Mouse (Mus musculus): ENCODE results near the gene Gria2.
A peak's percentile ranks its signal among the peaks of the same experiment; 100 is the strongest.

Gene Gria2

DNA sequence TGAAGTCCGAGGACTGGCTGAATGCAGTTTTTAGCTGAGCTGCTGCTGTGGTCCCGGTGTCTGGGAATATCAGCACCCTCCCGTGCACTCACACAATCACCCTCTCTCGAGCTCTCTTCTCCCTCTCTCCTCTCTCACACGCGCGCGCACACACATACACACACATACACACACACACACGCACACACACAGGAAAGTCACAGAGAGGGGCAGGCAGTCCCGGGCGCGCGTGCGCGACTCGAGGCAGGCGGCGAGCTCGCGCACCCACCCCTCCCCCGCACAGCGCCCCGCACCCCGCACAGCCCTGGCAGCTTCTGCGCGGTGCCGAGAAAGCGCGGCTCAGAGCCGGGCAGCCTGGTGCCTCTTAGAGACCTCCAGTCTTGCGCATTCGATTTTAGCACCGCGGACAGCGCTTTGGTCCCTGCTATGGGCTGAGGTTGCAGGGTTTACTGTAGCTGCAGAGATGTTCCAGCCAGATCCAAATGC is at the start of gene Gria2:
Gria2 (minus strand) TSS at position 240 of the 486 bp plus-strand sequence.
- peak; percentile 88 for DNase-seq (ENCODE audit: low read depth, low spot score)

GRCm38 (mm10) chr3:80850947-80851346 is 48.3 kb upstream of the Gria2 start:
- no peak for DNase-seq (ENCODE audit: low read depth, low spot score)

DNA sequence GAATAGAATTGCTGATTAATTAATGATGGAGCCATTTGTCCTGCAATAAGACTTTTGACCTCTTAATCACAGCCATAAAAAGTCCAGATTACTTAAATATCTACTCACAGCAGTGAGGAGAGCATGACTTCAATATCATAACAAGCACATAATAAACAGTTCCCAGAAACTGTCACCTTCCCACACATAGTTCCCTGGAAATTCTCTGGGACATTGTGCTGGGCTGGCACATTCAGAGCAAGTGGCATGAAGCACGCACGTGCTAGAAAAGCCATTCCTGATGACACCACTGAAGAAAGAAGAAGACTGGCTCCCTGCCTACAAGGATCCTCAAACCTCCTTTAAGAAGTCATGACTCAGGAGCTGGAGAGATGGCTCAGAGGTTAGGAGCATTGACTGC is 43.0 kb upstream of the Gria2 start:
- no peak for DNase-seq (ENCODE audit: low read depth, low spot score)

- no peak for DNase-seq (ENCODE audit: low read depth, low spot score)
Measured at GRCm38 (mm10) chr3:80839845-80840244, 37.2 kb upstream of the Gria2 start.

GRCm38 (mm10) chr3:80837583-80837982 is 34.9 kb upstream of the Gria2 start:
- no peak for DNase-seq (ENCODE audit: low read depth, low spot score)

DNA sequence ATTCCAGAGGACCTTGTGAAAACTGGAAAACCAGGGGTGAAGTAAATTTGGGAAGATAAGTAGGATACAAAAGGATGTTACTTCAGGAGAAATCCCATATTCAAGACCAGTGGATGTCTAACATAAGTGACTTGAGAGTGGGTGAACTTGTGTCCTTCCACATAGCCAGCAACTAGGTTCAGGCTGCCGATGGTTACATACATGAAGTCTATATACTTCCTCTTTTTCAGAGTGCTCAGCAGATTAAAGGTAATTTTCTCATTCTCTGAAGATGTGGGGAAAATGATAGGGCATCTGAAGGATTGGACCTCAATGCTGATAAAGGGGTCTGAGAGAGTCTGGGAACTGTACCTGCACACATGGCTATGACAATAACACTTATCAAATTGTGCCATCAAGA is 21.3 kb upstream of the Gria2 start:
- no peak for DNase-seq (ENCODE audit: low read depth, low spot score)

GRCm38 (mm10) chr3:80818619-80819018 is 16.0 kb upstream of the Gria2 start:
- DNase-seq (ENCODE audit: low read depth, low spot score), result no peak

DNA sequence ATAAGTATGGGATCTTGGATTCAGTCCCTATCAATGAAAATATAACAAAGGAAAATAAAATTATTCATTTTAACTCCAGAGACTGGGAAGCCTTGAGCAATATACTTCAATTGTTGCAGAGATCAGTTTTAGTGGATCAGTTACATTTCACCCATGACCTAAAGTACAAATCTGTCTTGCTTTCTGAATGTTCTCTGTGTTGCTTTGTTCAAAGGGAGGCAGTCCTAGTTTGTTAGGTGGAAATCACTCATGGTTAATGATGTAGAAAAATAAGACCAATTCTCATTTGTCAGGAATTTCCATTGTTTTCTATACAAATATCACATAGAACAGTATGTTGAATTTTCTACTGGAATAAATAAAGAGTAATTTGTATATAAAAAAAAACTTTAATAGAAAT is 11.1 kb upstream of the Gria2 start:
- DNase-seq (ENCODE audit: low read depth, low spot score), result no peak

DNA sequence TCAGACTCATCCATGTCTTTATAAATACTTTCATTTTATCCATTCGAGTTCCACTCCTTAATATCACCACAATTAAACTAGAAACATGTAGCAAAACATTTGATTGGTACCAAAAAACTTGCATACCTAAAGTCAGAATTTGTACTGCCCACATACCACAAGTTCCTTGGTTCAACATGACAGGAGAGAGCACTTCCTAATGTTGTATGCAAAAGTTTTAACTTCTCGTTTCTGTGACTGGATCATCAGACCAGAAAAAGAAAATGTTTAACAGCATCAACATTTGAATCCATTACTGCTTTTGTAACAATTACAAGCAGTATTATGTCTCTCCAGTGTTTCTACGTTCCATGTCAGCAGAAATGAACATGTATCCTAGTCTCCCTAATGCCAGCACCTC is 9.6 kb upstream of the Gria2 start:
- no peak for DNase-seq (ENCODE audit: low read depth, low spot score)

GRCm38 (mm10) chr3:80805327-80805726 is 2.7 kb upstream of the Gria2 start:
- no peak for DNase-seq (ENCODE audit: low read depth, low spot score)

DNA sequence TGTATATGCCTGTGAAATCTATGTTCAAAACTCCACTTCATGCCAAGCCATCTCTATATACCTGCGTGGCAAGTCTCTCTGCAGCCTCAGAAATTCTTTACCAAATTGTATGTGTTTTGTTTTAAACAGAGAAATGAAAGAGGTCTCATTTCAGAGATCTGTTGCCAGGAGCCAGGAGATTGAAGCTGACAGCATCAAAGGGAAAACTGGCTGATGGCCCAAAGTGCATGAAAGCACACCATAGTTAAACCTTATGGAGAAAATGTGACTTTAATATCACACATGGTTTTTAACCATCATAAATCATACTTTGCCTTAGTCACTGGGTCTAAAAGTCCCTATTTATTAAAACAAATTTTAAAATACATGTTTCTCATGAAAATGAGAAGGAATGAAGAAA is 1.2 kb upstream of the Gria2 start:
- DNase-seq (ENCODE audit: low read depth, low spot score), result no peak

GRCm38 (mm10) chr3:80803211-80803610 is 576 bp upstream of the Gria2 start:
- DNase-seq (ENCODE audit: low read depth, low spot score), result no peak

DNA sequence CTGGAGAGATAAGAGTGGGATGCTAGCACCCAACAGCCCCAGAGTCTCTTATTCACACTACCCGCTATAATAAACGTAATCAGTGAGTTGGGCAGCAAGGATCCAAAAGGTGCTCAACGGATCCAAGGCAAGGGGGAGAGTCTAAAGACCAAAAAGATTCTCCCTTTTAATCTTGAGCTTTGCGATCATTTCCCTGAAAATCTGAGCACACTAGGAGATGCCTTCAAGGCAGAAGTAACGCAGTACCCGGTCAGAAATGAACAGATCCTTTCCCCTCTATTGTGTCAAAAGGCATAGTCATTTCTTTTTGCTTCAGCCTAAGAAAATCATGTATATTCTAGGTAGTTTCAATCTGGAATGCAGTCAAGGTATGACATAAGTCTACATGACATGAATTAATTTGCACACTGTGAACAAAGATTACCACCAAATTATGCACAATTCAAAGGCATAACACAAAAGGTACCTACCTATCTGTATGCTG is 766 bp downstream of the Gria2 start:
- DNase-seq (ENCODE audit: low read depth, low spot score), result no peak

DNA sequence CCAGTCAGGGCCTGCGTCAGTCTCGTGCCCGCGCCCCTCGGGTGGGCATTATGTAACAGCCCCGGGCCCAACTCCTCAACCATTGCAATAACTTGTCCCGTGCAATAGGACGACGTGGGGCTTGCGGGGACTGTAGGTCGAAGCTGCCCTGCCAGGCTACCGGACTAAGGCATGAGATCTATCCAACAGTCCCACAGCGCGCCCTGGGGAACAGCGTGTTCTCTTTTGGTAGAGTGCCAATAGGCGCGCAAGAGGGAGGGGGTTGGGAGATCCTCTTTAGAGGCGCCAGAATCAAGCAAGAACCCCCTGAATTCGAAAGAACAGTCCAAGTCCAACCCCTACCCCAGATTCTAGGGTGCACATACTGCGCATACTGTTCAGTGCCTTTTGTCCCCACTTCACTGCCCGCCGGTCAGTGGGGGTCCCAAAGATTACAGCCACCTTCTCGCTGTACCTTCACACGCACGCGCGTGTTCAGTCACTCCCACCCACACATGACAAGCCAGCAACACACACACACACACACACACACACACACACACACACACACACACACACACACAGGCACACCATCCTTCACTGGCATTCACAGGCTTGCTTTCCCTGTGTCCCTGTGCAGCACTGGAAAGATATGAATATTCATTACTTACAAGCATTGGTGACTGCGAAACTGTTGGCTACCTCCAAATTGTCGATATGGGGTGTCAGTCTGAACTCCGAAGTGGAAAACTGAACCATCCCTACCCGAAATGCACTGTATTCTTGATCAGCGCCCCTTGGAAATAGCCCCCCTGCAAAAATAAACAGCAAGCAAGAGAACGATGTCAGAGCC is 1.4 kb downstream of the Gria2 start:
- DNase-seq (ENCODE audit: low read depth, low spot score), result no peak

- no peak for DNase-seq (ENCODE audit: low read depth, low spot score)
Measured at GRCm38 (mm10) chr3:80800299-80800994, 2.2 kb downstream of the Gria2 start.

DNA sequence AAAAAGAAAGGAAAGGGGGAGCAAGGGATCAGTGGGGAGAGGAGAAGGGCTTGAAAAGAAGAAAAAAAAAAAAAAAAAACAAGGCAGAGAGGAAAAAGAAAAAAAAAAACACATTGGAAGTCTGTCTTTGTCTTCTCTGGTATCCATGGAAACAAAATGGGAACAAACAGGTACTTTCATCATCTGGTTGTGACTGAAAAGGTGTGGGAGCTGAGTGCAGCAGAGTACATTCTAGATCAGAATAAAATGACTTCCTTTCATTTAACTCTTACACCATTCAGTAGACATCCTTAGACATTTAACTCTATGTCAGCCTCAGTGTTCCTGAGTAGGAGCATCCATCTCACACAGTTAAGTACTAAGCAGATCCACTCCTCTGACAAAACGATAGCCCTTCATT is 4.7 kb downstream of the Gria2 start:
- DNase-seq (ENCODE audit: low read depth, low spot score), result no peak

- no peak for DNase-seq (ENCODE audit: low read depth, low spot score)
Measured at GRCm38 (mm10) chr3:80796764-80797163, 5.9 kb downstream of the Gria2 start.

DNA sequence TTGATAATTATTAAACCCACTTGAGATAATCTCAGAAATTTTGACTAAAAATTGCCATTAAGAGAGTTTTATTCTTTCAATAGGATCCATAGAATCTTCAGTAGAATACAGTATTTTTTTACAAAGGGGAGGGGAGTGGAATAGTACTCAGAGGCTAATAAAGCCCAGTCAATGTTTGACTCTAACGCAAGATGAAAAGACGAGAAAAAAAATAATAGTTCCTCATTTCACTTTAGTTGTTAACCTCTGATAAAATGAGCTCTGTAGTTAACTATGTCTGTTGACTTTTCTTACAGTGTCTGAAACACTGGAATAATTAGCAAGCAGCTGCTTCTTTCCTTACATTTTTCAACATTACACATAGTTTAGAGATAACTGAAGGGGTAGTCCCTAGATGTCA is 7.4 kb downstream of the Gria2 start:
- DNase-seq (ENCODE audit: low read depth, low spot score), result no peak

DNA sequence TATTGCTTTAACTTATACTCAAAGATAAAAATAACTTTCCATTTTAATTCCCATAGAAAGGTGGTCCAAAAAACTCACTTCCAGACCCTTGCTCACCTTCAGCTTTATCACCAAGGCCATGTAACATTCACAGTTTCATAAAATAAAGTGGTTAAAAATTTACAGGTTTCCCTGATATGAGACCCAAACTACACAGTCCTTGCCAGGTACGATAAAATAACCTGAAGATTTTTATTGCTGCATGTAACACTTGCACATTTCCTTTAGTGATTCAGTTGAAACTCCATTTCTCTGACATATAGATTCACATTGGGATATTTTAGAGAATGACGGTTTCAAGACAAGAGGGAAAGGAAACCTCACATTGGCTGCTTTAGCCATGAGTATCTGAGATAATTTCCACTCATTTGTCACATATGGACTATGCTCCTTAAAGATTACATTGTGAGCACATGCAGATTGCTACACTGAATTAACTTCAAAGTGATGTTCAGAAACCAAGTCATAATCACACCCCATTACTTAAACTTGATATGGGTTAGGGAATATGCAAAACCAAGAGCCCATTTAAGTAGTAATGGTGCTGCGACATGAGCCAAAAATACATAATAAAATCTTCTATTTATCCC is 15.4 kb downstream of the Gria2 start:
- no peak for DNase-seq (ENCODE audit: low read depth, low spot score)

DNA sequence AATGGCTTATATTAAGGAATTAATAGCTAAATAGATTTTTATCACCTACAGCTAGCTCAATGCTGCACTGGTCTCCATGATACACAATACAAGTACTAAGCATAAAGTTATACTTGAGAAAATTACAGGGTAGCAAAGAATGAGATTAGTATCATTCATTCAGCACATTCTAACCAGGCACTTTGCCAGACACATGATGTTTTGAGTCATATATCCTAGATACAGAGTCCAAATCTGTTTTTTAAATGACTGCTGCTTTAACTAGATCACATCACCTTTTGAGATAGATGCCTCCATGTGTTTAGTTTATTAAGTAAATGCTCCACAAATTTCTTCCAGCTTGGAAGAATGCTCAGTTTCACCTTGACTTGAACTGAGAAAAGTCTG is 21.5 kb downstream of the Gria2 start:
- no peak for DNase-seq (ENCODE audit: low read depth, low spot score)

DNA sequence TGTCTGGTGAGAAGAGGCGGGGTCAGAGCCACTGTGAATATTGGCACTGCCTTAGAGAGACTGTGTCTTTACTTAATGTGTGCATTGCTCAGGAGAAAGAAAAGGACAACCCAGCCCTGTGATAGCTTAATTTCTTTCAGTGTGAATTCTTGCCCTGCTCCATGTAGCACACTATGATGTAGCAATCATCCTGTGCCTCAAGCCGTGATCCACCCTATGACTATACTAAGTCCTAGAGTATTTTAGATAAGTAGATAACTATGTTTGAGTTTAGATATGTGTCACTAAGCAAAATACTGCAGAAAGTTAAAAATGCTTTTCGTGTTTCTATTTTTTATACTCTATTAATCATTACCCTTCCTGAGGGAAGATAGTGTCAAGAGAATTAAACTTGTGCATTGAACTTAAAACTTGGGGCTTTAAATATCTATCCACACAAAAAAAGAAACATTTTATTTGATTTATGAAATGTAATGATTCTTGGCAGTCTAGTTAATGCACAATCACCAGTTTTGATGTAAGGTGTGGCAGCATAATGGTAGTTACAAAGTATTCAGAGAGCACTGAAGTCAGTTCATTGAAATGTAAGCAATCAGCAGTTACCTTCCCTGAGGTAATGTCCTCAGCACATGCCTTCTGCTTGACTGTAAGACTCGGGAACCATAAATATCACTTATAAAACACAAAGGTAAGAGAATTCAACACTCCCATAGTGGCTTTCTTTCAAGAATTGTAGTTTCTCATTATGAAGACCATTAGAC is 22.1 kb downstream of the Gria2 start:
- DNase-seq (ENCODE audit: low read depth, low spot score), result no peak

- DNase-seq (ENCODE audit: low read depth, low spot score), result no peak
Measured at GRCm38 (mm10) chr3:80776628-80777027, 26.0 kb downstream of the Gria2 start.
